Mouse (Mus musculus): ENCODE results near the gene Golga7b.

DNA sequence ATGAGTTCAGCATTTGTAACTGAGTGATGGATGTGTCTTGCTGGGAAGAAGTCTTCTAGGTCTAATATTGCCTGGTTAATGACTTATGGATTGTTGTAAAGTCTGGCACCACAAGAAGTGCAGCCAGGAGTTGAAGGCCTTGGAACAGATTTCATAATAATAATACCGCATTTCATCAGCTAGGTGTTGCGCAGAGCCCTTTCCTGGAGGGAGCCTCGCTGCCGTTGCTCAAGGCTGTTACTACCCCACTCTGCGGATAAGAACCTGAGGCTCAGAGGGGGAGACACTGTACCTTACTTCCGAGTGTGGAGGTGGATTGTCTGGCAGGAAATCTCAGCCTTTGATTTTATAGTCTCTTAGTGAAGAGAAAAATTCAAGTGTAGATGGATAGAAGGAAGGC lies 29.9 kb downstream of the Golga7b start:
- TF ChIP-seq EP300 (IDR thresholded peaks at IDR 0.05; ENCODE audit: insufficient read depth, low read depth, low read length) = no peak
- TF ChIP-seq CTCF (IDR thresholded peaks at IDR 0.05) = no peak
- TF ChIP-seq POLR2A (IDR thresholded peaks at IDR 0.05; ENCODE audit: insufficient read depth, low read depth, low read length) = no peak

Data from heart, adult 2 months (tissue).